Mouse (Mus musculus) erythroblast, embryonic 14.5 days (primary cell): ENCODE data around the gene Hes5.

Source experiments
- GATA1 ChIP-seq: IDR thresholded peaks from 2 replicates; pipeline ENCODE4 v1.6.1; 2012; ENCODE audit warnings: low read length, inconsistent platforms, mixed read lengths
- TAL1 ChIP-seq: IDR thresholded peaks from 3 replicates; pipeline ENCODE4 v1.6.1; 2012; ENCODE audit warnings: low read length, inconsistent platforms, mixed read lengths

DNA sequence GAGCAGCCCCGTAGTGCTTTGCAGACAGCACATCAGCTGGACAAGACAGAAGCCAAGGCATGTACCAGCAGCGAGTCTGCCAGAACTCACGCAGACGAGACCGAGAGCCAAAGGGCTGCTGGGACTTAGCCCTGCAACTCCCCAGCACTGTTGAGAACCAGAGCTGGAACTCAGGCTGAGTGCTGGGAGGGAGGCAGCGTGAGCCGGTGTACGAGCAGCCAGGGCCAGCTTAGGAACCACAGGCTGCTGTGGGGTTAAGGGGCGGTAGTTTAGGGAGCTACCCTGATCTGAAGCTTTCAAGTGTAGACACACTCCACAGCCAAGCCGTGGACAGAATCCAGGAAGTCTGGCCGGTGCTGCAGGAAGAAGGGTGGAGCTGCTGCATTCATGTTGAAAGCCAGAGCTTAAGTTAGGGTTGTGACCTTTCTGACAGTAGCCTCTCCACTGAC lies 13.5 kb downstream of the Hes5 start:
- TF ChIP-seq GATA1 (no peak), TAL1 (no peak)
